Mouse (Mus musculus): ENCODE results near the gene Hcrtr1.

Hcrtr1 gene

DNA sequence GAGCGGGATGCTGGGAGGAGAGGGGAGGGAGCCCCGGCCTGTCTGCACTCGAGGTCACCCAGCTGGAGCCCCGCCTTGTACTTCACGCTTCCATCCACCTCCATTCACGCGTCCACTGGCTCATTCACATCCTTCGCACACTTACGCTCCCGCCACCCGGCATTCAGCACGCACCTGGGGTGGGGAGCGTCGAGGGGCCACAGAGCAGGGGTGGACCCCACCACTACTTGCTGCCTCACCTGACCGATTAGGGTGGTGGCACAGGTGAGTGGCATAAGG, at the start of gene Hcrtr1:
TSS of gene Hcrtr1 (minus strand) at position 146 of the 279 bp plus-strand sequence.
- DNase-seq (ENCODE audit: low spot score): no peak

DNA sequence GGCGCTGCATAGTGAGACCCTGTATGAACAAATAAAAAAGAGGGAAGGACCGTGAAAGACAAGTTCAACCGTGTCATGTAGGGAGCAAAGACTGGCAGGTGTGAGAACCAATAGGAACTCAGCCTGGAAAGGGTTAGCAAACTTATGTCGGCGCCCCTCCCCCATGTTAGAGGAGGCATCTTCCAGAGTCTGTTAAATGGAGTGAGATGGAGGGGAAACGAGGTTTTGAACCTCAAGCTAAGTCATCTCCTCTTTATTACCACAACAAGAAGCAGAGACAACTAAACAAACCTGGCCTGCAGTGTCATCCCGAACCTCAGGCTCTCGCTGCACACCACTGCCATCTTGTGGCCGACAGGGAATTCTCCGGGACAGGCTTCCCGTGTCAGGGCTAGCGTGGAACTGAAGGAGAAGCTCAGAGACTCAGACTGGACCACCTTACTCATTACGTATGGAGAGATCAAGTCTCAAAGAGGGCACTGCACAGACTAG, 49.7 kb upstream of the Hcrtr1 start:
- DNase-seq (ENCODE audit: low spot score): no peak

DNA sequence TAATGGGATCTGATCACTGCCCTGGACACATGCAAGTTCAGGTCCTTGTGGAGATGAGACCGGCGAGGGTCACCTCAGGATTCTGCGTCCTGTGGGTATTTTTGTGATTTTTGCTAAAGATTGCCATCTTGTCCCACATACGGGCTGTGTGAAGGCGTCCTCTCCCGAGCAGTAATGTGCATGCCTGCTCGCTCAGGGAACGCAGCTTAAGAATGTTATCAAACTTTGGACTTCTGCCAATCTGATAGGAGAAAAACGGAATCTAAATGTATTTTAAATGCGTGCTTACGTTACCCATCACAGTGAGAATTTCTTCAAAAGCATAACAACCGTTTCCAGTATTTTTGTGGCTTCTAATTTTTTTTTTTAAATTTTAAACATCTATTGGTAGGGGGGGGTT, 47.7 kb upstream of the Hcrtr1 start:
- no peak for DNase-seq (ENCODE audit: low spot score)

DNA sequence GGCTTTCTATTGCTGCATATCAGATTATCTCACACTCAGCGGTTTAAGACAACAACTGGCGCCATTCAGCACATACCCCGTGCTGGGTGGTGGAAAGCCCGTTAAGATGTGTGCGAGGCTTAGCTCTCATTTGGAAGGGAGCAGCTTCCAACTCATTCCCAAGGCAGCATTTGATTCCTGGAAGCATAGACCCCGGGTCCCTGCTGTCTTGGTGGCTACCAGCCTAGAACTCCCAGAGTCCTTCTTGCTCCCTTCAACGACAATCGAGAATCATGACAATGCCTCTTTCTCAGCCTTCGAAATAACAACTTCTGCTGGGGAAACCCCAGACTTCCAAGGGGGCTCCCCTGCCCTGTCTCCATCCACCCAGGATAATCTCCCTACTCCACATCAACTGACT, 47.3 kb upstream of the Hcrtr1 start:
- DNase-seq (ENCODE audit: low spot score): no peak

DNA sequence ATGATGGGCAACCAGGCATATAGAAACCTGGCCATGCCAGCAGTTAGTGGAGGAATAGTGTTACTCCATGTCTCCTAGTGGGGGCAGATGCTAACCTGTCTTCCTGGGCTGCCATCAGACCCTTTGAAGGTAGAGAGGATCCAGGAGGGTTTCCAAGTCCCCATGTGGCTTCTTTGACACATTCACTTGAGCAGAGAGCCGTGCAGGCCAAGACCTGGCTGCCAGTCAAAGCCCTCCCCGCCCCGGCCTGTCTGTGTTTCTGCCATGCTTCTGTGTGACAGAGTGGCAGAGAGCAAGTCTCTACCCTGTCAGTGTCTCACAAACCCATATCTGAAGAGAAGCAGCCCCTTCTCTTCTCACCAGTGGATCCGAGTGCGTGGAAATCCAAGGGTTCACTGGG, 44.7 kb upstream of the Hcrtr1 start:
- no peak for DNase-seq (ENCODE audit: low spot score)

DNA sequence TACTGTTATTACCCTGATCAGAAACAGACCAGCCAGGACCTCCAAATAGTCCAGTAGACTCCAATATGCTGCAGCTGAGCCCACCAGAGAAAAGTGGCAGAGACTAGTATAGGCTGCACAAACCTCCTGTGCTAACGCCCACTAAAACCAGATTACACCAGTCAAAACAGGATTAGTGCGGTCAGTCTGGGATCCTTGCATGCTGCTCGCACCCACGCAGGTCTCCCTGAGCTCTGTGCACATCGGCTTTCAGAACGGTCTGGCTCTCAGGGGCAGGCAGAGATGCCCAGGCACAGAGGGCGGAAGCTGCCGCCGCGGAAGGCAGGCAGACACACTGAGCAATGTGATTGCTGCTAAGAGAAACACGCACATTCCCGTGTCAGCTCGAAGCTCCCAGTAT, 43.9 kb upstream of the Hcrtr1 start:
- no peak for DNase-seq (ENCODE audit: low spot score)

DNA sequence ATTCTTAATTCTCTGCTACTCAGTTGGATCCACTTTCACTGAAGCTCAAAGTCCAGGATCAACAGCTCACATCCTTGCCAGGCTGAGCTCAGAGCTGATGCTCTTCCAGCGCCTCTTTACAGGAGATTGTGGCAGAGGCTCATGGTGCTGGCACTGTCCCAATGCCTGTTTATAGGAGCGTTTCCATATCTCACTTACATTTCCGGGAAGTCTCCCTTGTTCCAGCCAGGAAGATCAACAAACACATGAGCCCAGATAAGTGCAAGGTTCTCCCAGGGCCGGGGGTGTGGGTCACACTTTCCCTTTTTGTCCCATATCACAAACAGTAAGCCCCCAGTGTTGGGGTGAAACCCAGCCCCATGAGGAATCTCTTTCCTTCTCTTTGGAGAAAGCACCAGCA, 42.7 kb upstream of the Hcrtr1 start:
- DNase-seq (ENCODE audit: low spot score): no peak

DNA sequence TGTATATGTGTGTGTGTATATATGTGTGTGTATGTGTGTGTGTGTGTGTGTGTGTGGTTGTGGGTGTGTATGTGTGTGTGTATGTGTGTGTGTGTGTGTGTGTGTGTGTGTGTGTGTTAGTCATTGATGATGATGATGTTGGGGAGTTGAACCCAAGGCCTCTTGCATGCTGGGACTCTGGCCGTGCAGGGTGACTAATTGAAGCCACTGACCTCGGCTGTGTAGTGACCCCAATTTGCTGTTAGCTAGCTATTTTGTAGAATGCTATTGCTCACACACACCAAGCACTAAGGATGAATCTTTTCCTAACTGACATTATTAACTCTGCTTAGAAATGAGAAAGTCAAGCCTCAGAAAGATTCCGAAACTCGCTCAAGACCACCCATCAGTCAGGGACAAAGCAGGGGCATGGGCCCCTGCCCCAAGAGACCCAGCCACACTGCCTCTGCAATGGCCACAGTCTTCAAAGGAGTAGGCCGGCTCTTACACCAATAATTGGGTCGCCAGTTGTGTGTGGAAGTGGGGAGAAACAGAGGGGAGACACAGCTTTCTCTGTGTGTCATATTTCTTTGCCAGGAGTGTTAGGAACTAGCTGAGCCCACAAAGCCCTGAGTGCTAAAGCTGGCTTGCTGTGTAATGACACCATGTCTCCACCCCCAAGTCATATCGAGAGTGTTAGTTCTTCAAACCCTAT, 41.9 kb upstream of the Hcrtr1 start:
- DNase-seq (ENCODE audit: low spot score): no peak

DNA sequence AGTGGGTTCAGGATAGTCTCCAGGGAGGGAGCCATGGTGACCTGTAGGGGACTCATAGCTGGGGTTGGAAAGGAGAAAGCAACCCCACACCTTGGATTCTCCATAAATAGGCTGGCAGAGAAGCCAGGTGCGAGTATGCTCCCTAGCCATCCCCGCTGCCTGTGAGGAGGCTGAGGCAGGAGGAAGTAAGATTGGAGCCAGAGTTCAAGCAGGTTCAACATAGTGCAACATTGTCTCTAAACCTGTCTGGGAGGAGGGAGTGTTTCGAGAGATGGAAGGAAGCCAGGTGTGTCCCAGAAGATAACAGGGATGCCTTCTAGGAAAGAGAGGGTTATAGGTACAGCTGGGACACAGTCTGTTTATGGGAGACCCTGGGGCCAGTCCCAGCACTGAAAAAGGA, 40.7 kb upstream of the Hcrtr1 start:
- DNase-seq (ENCODE audit: low spot score): no peak

DNA sequence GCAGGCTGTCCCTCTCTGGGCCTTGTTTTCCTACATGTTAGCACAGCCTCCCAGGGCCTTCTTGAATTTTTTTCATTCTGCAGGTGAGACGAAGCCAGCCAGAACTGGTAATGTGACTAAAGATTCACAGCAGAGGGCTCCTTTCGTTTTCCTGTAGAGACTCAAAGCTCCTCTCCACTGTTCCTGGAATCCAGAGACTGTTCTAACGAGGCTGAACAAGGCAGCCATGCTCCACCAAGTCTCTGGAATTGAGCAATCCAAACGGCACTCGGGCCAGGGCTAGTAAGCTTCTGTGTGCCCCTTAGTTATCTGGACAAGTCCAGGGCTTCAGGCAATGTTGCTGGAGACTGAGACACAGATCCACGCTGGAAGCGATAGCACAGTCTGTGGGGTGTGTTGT, 38.4 kb upstream of the Hcrtr1 start:
- DNase-seq (ENCODE audit: low spot score): no peak

DNA sequence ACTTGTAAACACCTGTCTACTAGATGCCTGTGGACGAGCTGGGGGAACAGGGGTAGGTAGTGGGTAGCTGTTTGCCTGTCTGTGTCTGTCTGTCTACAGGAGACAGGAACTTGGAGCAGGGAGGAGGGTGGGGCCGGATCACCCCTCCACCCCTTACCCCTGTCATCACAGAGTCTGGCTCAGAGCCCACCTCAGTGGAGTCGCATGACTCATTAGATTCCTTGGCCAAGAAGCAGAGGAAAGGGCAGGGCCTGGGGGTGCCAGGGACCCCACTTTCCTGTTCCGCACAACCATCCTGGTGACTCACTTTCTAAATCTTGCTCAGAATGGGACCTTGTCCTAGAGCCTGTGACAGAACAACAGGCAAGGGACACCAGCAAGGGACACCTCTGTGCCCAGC, 37.9 kb upstream of the Hcrtr1 start:
- DNase-seq (ENCODE audit: low spot score): no peak

DNA sequence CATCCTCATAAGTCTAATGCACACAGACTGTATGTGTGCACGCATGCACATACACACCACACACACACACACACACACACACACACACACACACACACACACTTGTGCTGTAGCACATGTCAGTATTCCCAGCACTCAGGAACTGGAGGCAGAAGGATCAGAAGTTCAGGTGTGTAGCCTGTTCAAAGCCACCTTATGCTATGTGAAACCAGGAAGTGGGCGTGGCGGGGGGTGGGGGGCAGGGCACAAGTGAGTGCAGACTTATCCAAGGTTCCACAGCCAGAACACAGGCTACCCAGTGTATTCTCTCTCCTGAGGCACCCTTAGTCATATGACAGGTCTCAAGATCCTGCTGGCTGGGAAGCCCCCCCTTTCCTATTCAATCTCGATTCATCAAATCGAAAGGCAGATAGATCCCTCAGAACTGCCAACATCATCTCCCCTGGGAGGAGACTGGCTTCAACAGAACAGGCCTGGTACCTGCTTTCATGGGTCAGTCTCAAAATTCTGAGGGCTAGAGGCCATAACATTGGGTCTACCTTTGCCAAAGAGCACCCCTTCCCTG, 37.1 kb upstream of the Hcrtr1 start:
- DNase-seq (ENCODE audit: low spot score): no peak

DNA sequence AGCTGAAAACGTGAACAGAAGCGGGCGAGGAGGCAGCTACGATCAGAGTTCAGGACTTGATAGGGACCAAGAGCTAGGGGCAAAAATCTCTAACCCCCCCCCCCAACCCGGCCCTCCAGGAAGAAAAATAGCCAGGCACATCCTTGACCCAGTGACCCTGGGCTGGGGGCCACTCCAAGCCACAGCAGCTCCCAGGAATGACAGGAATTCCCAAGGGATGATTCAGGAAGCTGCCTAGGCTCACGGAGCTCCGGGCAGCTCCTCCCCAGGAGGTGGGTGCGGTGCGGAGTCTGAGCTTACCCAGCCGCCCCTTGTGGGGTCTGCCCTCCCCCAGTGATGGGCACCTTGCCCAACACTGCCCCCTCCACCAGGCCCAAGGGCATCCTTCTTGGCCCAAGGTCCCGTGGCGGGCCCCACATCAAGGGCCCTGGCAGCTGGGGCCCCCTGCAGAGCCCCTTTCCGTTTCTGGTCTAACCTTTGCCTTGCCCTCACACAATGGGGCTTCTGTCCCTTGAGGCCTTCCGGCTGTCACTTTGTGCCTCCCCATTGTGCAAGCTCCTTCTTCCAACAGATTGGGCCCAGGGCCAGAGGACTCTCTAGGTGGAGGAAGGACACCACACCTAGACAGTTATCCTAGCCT, 36.0 kb upstream of the Hcrtr1 start, which contains the start of gene Tinagl1:
TSS of gene Tinagl1 (minus strand) at position 51 of the 640 bp plus-strand sequence.
- DNase-seq (ENCODE audit: low spot score): no peak

DNA sequence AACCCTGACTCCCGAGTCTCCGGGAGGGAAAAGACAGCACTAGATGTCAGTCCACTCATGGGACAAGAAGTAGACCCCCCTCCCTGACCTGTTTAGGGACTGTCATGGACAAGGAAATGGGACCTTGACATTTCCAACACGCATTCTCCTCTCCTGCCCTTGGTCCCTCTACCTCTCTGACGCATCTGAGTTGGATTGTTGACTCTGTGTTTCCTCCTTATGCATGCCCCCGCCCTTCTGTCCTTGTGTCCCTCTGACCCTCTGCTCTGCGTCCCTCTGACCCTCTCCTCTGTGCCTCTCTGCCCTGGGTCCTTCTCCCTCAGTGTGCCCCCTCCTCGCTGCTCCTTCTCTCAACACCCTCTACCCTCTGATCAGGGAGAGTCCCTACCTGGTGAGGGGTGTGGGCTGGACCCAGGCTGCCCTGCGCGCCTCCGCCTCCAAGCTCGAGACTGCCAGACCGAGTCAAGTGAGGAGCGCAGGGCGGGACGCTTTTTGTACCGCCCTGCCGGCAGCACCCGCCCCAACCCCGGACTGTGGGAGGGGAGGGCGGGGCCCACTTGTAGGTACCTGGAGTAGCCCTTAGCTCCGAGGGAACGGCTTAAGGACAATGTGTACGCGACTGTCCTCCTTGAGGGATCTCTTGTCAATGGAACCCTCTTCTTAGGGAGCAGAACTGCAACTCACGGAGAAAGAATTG, 35.3 kb upstream of the Hcrtr1 start:
- DNase-seq (ENCODE audit: low spot score): peak; percentile 67

DNA sequence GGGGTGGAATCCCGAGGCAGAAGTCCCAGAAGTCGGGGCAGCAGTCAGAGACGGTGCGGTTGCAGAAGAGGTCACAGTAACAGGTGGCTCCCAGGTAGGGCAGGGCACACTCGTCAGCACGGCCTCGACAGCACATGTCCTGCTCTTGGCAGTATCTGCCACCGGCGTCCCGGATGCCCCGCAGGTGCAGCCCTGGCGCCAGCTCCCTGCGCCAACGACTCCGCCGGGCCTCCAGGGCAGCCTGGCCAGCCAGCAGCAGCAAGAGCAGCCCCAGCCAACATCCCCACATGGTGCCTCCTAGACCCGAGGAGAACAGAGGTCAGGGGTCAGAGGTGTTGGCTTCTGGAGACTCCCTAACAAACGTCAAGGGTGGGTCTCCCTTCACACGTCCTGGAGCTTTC, 34.8 kb upstream of the Hcrtr1 start:
- no peak for DNase-seq (ENCODE audit: low spot score)

DNA sequence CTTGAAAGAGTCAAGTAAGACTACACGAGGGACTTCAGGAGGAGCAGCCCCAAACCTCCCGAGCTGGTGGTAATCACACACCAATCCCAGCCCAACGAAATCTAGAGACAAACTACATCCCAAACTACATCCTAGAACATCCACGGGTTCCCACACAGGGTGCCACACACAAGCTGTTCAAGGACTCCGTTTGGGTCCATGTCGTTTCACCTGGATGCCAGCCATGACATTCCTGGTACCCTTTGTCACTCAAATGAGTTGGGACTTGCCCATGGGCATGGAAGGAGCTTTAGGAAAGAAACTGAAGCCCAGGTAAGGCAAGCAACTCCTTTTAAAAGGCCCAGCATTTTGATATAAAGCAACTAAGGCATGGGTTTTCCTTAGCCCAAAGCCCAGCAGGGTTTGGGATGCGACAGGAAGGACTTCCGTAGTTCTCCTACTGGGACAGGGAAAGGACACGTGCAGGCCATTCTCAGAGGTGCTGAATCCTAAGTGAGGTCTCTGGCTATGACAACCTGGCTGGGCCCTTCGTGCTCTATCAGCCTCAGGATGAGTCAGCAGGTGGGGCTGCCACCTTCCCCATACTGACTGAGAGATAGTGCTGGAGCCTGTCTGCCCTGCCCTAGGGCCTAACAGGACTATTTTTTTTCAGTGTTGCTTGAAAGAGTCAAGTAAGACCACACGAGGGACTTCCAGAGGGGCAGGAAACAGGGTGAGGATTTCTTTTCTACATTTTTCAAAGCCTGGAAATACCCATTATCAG, 34.1 kb upstream of the Hcrtr1 start:
- DNase-seq (ENCODE audit: low spot score): no peak

DNA sequence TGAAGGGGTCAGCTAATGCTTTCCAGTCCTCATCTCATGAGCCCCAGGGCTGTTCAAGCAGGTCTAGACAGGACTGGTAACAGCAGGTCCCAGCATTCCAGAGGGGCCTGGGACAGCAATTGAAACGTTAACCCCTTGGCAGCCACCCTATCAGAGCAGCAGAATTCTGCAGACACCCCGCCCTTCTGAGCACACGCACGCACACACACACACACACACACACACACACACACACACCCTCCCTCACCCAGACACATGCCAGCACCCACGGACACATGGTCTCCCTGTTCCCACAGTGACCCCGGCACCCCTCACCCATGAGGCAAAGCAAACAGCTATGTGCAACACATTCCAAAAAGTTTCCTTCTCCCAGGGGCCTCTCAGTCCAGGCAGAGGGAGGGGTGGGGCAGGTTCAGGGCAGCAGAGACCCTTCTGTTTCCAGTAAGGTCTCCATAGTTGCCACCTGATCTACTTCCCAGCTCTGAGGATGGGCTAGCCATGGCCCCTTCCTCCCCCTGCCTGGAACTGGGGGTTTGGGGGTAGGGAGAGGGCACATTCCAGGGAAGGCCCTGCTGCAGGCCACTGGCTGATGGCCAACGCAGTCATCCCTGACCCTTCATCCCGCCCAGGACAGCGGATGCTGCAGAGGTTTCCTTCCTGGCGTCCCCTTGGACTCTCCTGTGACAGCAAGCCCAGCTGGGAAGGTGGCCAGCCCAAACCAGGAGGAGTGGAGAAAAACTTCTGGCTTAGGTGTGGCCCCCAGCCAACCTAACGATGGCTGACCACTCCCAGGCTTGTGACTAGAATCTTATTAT, 33.0 kb upstream of the Hcrtr1 start:
- no peak for DNase-seq (ENCODE audit: low spot score)

DNA sequence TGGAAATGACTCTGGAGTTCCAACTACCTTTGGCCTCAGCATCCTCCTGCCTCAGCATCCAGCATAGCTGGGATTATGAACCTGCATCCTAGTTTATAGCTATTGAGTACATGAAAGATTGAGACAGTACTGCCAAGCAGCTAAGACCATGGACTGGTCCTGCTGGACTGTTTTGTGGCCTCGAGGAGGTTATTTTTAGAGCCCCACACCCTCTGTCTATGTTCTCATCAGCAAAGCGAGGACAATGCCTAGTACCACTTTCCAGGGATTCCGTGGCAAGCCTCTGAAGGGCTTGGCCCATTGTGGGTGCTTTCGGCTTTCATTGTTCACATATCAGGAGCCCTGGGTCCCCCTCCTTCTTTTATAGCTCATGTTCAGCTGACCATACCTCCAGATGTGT, 31.2 kb upstream of the Hcrtr1 start:
- DNase-seq (ENCODE audit: low spot score): no peak

DNA sequence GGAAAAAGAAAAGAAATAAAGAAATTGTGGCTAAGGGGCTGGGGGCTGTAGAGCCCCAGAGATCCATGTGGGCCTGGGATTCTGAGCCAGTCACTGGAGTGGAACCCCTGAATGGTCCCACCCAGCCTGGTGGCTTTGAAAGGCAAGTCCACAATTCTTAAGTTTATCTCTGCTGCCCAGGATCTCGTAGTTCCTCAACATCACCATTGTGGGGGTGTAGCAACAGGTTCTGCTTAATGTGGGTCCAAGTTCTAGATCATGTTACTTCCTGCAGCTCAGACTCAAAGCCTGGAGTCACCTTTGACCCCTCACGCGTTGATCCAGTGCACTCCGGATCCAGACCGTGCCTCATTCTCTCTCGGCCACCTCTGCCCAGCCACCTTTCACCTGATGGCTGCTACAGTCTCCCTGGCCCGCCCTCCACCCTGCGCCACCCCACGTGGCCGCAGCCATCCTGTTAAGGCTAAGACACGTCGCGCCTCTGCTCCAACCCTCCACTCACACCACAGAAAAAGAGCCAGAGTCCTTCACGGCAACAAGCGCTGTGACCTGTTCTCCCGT, 30.3 kb upstream of the Hcrtr1 start:
- DNase-seq (ENCODE audit: low spot score): no peak

DNA sequence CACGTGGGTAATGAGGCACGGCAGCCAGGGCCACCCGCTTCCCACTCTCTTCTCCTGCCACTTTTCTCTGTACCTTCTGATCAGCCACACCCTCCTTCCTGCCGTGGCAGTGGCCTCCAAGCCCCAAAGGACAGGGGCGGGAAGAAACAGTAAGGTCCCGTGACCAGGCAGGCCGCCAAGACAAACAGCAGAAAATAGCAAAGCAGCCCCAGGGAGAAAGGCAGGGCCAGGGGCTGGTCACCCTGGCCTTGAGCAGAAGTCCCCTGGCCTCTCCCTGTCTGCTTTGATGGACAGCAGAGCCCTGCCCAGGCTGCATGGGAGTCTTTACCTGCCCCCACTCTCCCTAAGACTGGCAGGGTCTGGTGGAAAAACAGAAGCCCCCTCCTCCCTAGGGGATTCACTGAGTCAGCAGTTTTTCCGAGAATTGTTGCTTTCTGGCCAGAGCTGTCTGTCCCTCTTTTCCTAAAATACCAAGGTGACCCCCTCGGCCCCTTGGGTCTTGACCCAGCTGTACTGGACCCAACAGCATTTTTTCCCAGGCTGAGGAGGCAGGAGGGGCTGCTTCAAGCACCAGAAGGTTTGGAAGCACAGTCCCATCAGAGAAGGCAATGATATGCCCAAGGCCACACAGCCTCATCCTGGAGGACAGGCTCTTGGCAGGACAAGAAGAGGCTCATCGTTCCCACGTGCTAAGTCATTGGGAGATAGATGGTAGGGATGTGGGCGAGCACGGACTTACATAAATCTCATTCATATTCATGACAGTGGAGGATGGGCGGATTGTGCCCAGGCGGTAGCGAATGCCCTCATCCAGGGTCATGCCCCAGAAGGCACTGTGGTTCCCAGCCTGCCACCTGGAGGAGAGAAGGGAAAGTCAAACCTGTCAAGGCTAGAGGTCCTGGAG, 29.4 kb upstream of the Hcrtr1 start:
- no peak for DNase-seq (ENCODE audit: low spot score)

Data from urinary bladder, postnatal 10 days (tissue).